Mouse (Mus musculus) cerebellum, adult 2 months (tissue): ENCODE results near the gene Ttc24. TPM values are rescaled to one million over a fixed set of nuclear protein-coding genes. Genes with fewer than 3 reads are reported as not detected.

ENCODE experiments used
- DNase-seq, 2 experiments: peaks; one replicate each; pipeline ENCODE4 v3.0.0; 2021
- H3K27ac ChIP-seq: fragments of 200-500 bp; 2 replicates; pipeline ENCODE4 v1.5.1; 2012; ENCODE audit warnings: low read length, control low read depth, inconsistent platforms; ENCODE audit not compliant: insufficient read depth
- H3K27me3 ChIP-seq: fragments of 200-500 bp; 2 replicates; pipeline ENCODE4 v1.6.1; 2012; ENCODE audit warnings: inconsistent platforms, mild to moderate bottlenecking, low read length, moderate library complexity; ENCODE audit not compliant: control insufficient read depth, insufficient read depth
- H3K4me1 ChIP-seq: fragments of 200-500 bp; 2 replicates; pipeline ENCODE4 v1.6.1; 2011; ENCODE audit warnings: low read length; ENCODE audit not compliant: control insufficient read depth, insufficient read depth
- H3K4me3 ChIP-seq: fragments of 200-500 bp; replicated peaks from 2 replicates; pipeline ENCODE3; 2011; ENCODE audit warnings: mild to moderate bottlenecking, low read depth, low read length, control low read depth; ENCODE audit not compliant: insufficient read depth
- CTCF ChIP-seq: fragments of 200-500 bp; IDR thresholded peaks from 2 replicates; pipeline ENCODE4 v1.5.1; 2011; ENCODE audit warnings: low read depth, mild to moderate bottlenecking, control low read depth, low read length, moderate library complexity, borderline replicate concordance; ENCODE audit not compliant: insufficient read depth
- POLR2A ChIP-seq: fragments of 200-500 bp; IDR thresholded peaks from 2 replicates; pipeline ENCODE4 v1.6.1; 2011; ENCODE audit warnings: low read length, control low read depth, borderline replicate concordance; ENCODE audit not compliant: insufficient read depth
- WGBS: fragments of 180-500 bp; shearing (Covaris S2); methylation state at CpG from one replicate; pipeline ENCODE4 v1.1.7; 2018; 5-methylcytosine and 5-hydroxymethylcytosine counted together
- polyA plus RNA-seq: library from polyadenylated mRNA; depleted of rRNA; stranded (reverse); fragments of >200 nt; gene quantifications from 2 replicates; pipeline ENCODE4 v1.2.3, GENCODE M21; 2012

Ttc24 gene
- polyA plus RNA-seq, 1 experiment, result not detected

GRCm38 (mm10) chr3:88087688-88088087 lies 9.6 kb upstream of the Ttc24 start:
- Histone ChIP-seq H3K27ac (no peak overlapping the region), H3K4me1 (no peaks in the 10 kb centered on the region), H3K27me3 (no peaks in the 10 kb centered on the region), H3K4me3 (no peak overlapping the region)
- DNase-seq, result peak; percentile 40 to 51
- 89% methylated on average over 1 of the region's 1 CpGs for WGBS
- TF ChIP-seq CTCF (peak; percentile 76), POLR2A (no peak)

GRCm38 (mm10) chr3:88085459-88085858 lies 7.4 kb upstream of the Ttc24 start:
- Histone ChIP-seq H3K4me3 (no peak overlapping the region), H3K27me3 (no peaks in the 10 kb centered on the region), H3K4me1 (no peaks in the 10 kb centered on the region), H3K27ac (no peak overlapping the region)
- no peak for TF ChIP-seq POLR2A
- TF ChIP-seq CTCF, result no peak
- WGBS, result 87% methylated on average over 8 of the region's 9 CpGs
- DNase-seq, result no peak

- Histone ChIP-seq H3K27me3 (no peaks in the 10 kb centered on the region), H3K27ac (no peak overlapping the region), H3K4me3 (no peak overlapping the region), H3K4me1 (no peaks in the 10 kb centered on the region)
- DNase-seq, result no peak
- WGBS, result 95% methylated on average over 2 of the region's 2 CpGs
- TF ChIP-seq POLR2A (no peak), CTCF (no peak)
These were observed 5.9 kb upstream of the Ttc24 start for GRCm38 (mm10) chr3:88084001-88084400.

GRCm38 (mm10) chr3:88082663-88083062 lies 4.6 kb upstream of the Ttc24 start:
- WGBS, result 4% methylated on average over 4 of the region's 4 CpGs
- TF ChIP-seq POLR2A, result no peak
- no peak for TF ChIP-seq CTCF

GRCm38 (mm10) chr3:88082224-88082618 lies 4.1 kb upstream of the Ttc24 start:
- 2% methylated on average over 13 of the region's 13 CpGs for WGBS
- Histone ChIP-seq H3K27ac (no peak overlapping the region), H3K27me3 (no peaks in the 10 kb centered on the region), H3K4me1 (no peaks in the 10 kb centered on the region), H3K4me3 (no peak overlapping the region)
- TF ChIP-seq POLR2A (no peak), CTCF (no peak)
- DNase-seq, result no peak

More at GRCm38 (mm10) chr3:88082663-88083062, 4.6 kb upstream of the Ttc24 start:
- H3K4me3 ChIP-seq, result no peak overlapping the region
- no peaks in the 10 kb centered on the region for H3K27me3 ChIP-seq
- DNase-seq, result no peak
- H3K27ac ChIP-seq, result no peak overlapping the region
- H3K4me1 ChIP-seq, result no peaks in the 10 kb centered on the region

- Histone ChIP-seq H3K4me1 (no peaks in the 10 kb centered on the region), H3K27ac (no peak within 1 kb of the TSS), H3K4me3 (peak within 1 kb of the TSS; percentile 30), H3K27me3 (no peaks in the 10 kb centered on the region)
- peak; percentile 25; the same call in 1 of the 2 replicates for TF ChIP-seq POLR2A
- TF ChIP-seq CTCF, result no peak
- 19% methylated on average over 33 of the region's 33 CpGs for WGBS
- DNase-seq, result peak; percentile 87 to 90
These were observed 3.5 kb upstream of the Ttc24 start, which contains the start of gene Iqgap3 for GRCm38 (mm10) chr3:88081345-88082223. TSS of gene Iqgap3 (plus strand) at chr3:88081971.

- no peak overlapping the region for H3K27ac ChIP-seq
- TF ChIP-seq CTCF, result no peak
- TF ChIP-seq POLR2A, result no peak
- WGBS, result 52% methylated on average over 8 of the region's 8 CpGs
- no peaks in the 10 kb centered on the region for H3K27me3 ChIP-seq
- H3K4me3 ChIP-seq, result no peak overlapping the region
- peaks cover 16% of the 10 kb centered on the region for H3K4me1 ChIP-seq
- DNase-seq, result no peak
These were observed 663 bp downstream of the Ttc24 start for GRCm38 (mm10) chr3:88077441-88077840.

GRCm38 (mm10) chr3:88074766-88075165 lies 3.3 kb downstream of the Ttc24 start:
- H3K27ac ChIP-seq, result no peak overlapping the region
- no peak for DNase-seq
- H3K27me3 ChIP-seq, result no peaks in the 10 kb centered on the region
- H3K4me3 ChIP-seq, result no peak overlapping the region
- H3K4me1 ChIP-seq, result peaks cover 16% of the 10 kb centered on the region
- 44% methylated on average over 8 of the region's 8 CpGs for WGBS
- TF ChIP-seq POLR2A (no peak), CTCF (no peak)
